Mouse (Mus musculus): ENCODE results near the gene Etfrf1. TPM values are rescaled to one million over a fixed set of nuclear protein-coding genes. Genes with fewer than 3 reads are reported as not detected.
A peak's percentile ranks its signal among the peaks of the same experiment; 100 is the strongest.

Gene Etfrf1
- polyA plus RNA-seq, 1 experiment from 2014 or later: 33.4 TPM

- H3K36me3 ChIP-seq: no peaks in the 10 kb centered on the region
- no peaks in the 10 kb centered on the region for H3K9me3 ChIP-seq
- H3K4me1 ChIP-seq (replicated peaks): no peaks in the 10 kb centered on the region
- H3K27me3 ChIP-seq (ENCODE audit: insufficient read depth, poor library complexity, severe bottlenecking): no peaks in the 10 kb centered on the region
- DNase-seq (ENCODE audit: low spot score): no peak
- H3K4me3 ChIP-seq: no peak overlapping the region
- no peak overlapping the region for H3K27ac ChIP-seq
- WGBS: 83% methylated on average over 13 of the region's 13 CpGs
Observed at GRCm38 (mm10) chr6:145202432-145203125, 8.4 kb upstream of the Etfrf1 start.

- H3K4me3 ChIP-seq: no peak overlapping the region
- no peaks in the 10 kb centered on the region for H3K9me3 ChIP-seq
- no peaks in the 10 kb centered on the region for H3K27me3 ChIP-seq (ENCODE audit: insufficient read depth, poor library complexity, severe bottlenecking)
- no peaks in the 10 kb centered on the region for H3K36me3 ChIP-seq
- no peaks in the 10 kb centered on the region for H3K4me1 ChIP-seq (replicated peaks)
- 91% methylated on average over 6 of the region's 6 CpGs for WGBS
- no peak for DNase-seq (ENCODE audit: low spot score)
- no peak overlapping the region for H3K27ac ChIP-seq
Observed at GRCm38 (mm10) chr6:145204440-145204839, 6.5 kb upstream of the Etfrf1 start.

- H3K9me3 ChIP-seq: no peaks in the 10 kb centered on the region
- H3K27ac ChIP-seq: no peak overlapping the region
- H3K4me1 ChIP-seq (replicated peaks): peaks cover 3% of the 10 kb centered on the region
- no peak overlapping the region for H3K4me3 ChIP-seq
- DNase-seq (ENCODE audit: low spot score): no peak
- H3K27me3 ChIP-seq (ENCODE audit: insufficient read depth, poor library complexity, severe bottlenecking): no peaks in the 10 kb centered on the region
- WGBS: 73% methylated on average over 10 of the region's 10 CpGs
- no peaks in the 10 kb centered on the region for H3K36me3 ChIP-seq
Observed at GRCm38 (mm10) chr6:145205142-145205541, 5.8 kb upstream of the Etfrf1 start.

- H3K27ac ChIP-seq: peak overlapping the region; percentile 95; the same call in 1 of the 2 replicates
- 44% methylated on average over 8 of the region's 8 CpGs for WGBS
- DNase-seq (ENCODE audit: low spot score): no peak
Observed at GRCm38 (mm10) chr6:145210056-145210680, 766 bp upstream of the Etfrf1 start.

GRCm38 (mm10) chr6:145211376-145212305 lies 707 bp downstream of the Etfrf1 start:
- H3K36me3 ChIP-seq: peaks cover 13% of the 10 kb centered on the region; the same call in 1 of the 2 replicates
- H3K27ac ChIP-seq: peak overlapping the region; percentile 95
- no peaks in the 10 kb centered on the region for H3K27me3 ChIP-seq (ENCODE audit: insufficient read depth, poor library complexity, severe bottlenecking)
- H3K4me3 ChIP-seq: peak overlapping the region; percentile 77
- no peaks in the 10 kb centered on the region for H3K9me3 ChIP-seq
- peaks cover 17% of the 10 kb centered on the region for H3K4me1 ChIP-seq (replicated peaks)
- 5% methylated on average over 21 of the region's 21 CpGs for WGBS
- DNase-seq (ENCODE audit: low spot score): no peak

More at GRCm38 (mm10) chr6:145210056-145210680, 766 bp upstream of the Etfrf1 start:
- Histone ChIP-seq H3K36me3 (no peaks in the 10 kb centered on the region), H3K4me1 (replicated peaks) (peaks cover 17% of the 10 kb centered on the region), H3K4me3 (peak overlapping the region; percentile 77), H3K27me3 (ENCODE audit: insufficient read depth, poor library complexity, severe bottlenecking) (no peaks in the 10 kb centered on the region), H3K9me3 (no peaks in the 10 kb centered on the region)

- 81% methylated on average over 2 of the region's 2 CpGs for WGBS
- Histone ChIP-seq H3K36me3 (peaks cover 32% of the 10 kb centered on the region), H3K27me3 (ENCODE audit: insufficient read depth, poor library complexity, severe bottlenecking) (no peaks in the 10 kb centered on the region), H3K4me3 (no peak overlapping the region), H3K4me1 (replicated peaks) (peaks cover 17% of the 10 kb centered on the region), H3K9me3 (no peaks in the 10 kb centered on the region), H3K27ac (no peak overlapping the region)
- no peak for DNase-seq (ENCODE audit: low spot score)
Observed at GRCm38 (mm10) chr6:145213916-145214315, 3.0 kb downstream of the Etfrf1 start.

GRCm38 (mm10) chr6:145215826-145216225 lies 4.9 kb downstream of the Etfrf1 start:
- H3K27ac ChIP-seq: no peak overlapping the region
- peaks cover 50% of the 10 kb centered on the region for H3K36me3 ChIP-seq
- no peaks in the 10 kb centered on the region for H3K27me3 ChIP-seq (ENCODE audit: insufficient read depth, poor library complexity, severe bottlenecking)
- no peak for DNase-seq (ENCODE audit: low spot score)
- no peak overlapping the region for H3K4me3 ChIP-seq
- H3K4me1 ChIP-seq (replicated peaks): peaks cover 9% of the 10 kb centered on the region
- 95% methylated on average over 3 of the region's 3 CpGs for WGBS
- no peaks in the 10 kb centered on the region for H3K9me3 ChIP-seq

GRCm38 (mm10) chr6:145224246-145224645 lies 13.3 kb downstream of the Etfrf1 start:
- 92% methylated on average over 6 of the region's 6 CpGs for WGBS
- Histone ChIP-seq H3K36me3 (peaks cover 40% of the 10 kb centered on the region), H3K27me3 (ENCODE audit: insufficient read depth, poor library complexity, severe bottlenecking) (no peaks in the 10 kb centered on the region), H3K4me3 (no peak overlapping the region), H3K4me1 (replicated peaks) (no peaks in the 10 kb centered on the region), H3K9me3 (no peaks in the 10 kb centered on the region), H3K27ac (no peak overlapping the region)
- no peak for DNase-seq (ENCODE audit: low spot score)

- no peak for DNase-seq (ENCODE audit: low spot score)
- WGBS: 94% methylated on average over 3 of the region's 3 CpGs
- peaks cover 43% of the 10 kb centered on the region for H3K36me3 ChIP-seq
Observed at GRCm38 (mm10) chr6:145226296-145226695, 15.4 kb downstream of the Etfrf1 start.

GRCm38 (mm10) chr6:145234391-145234790 lies 23.5 kb downstream of the Etfrf1 start:
- DNase-seq (ENCODE audit: low spot score): no peak
- H3K27me3 ChIP-seq (ENCODE audit: insufficient read depth, poor library complexity, severe bottlenecking): no peaks in the 10 kb centered on the region
- H3K4me3 ChIP-seq: no peak overlapping the region
- H3K27ac ChIP-seq: no peak overlapping the region
- no peaks in the 10 kb centered on the region for H3K9me3 ChIP-seq
- no peaks in the 10 kb centered on the region for H3K4me1 ChIP-seq (replicated peaks)
- 73% methylated on average over 1 of the region's 1 CpGs for WGBS
- peaks cover 53% of the 10 kb centered on the region for H3K36me3 ChIP-seq

More at GRCm38 (mm10) chr6:145226296-145226695, 15.4 kb downstream of the Etfrf1 start:
- Histone ChIP-seq H3K4me1 (replicated peaks) (no peaks in the 10 kb centered on the region), H3K4me3 (no peak overlapping the region), H3K27me3 (ENCODE audit: insufficient read depth, poor library complexity, severe bottlenecking) (no peaks in the 10 kb centered on the region), H3K27ac (no peak overlapping the region), H3K9me3 (no peaks in the 10 kb centered on the region)

GRCm38 (mm10) chr6:145235367-145235766 lies 24.4 kb downstream of the Etfrf1 start:
- no peak overlapping the region for H3K4me3 ChIP-seq
- WGBS: 91% methylated on average over 6 of the region's 6 CpGs
- no peak for DNase-seq (ENCODE audit: low spot score)
- H3K27ac ChIP-seq: no peak overlapping the region
- no peaks in the 10 kb centered on the region for H3K4me1 ChIP-seq (replicated peaks)
- H3K36me3 ChIP-seq: peaks cover 56% of the 10 kb centered on the region
- H3K9me3 ChIP-seq: no peaks in the 10 kb centered on the region
- no peaks in the 10 kb centered on the region for H3K27me3 ChIP-seq (ENCODE audit: insufficient read depth, poor library complexity, severe bottlenecking)

- H3K36me3 ChIP-seq: peaks cover 54% of the 10 kb centered on the region
- WGBS: 85% methylated on average over 4 of the region's 4 CpGs
Observed at GRCm38 (mm10) chr6:145237148-145237547, 26.2 kb downstream of the Etfrf1 start.

More at GRCm38 (mm10) chr6:145237148-145237547, 26.2 kb downstream of the Etfrf1 start:
- no peak overlapping the region for H3K27ac ChIP-seq
- H3K27me3 ChIP-seq (ENCODE audit: insufficient read depth, poor library complexity, severe bottlenecking): no peaks in the 10 kb centered on the region
- H3K4me3 ChIP-seq: no peak overlapping the region
- no peaks in the 10 kb centered on the region for H3K9me3 ChIP-seq
- no peaks in the 10 kb centered on the region for H3K4me1 ChIP-seq (replicated peaks)
- no peak for DNase-seq (ENCODE audit: low spot score)

All from hindbrain, embryonic 10.5 days (tissue).